Mouse (Mus musculus): Measurements from ENCODE around the gene Asb1.

DNA sequence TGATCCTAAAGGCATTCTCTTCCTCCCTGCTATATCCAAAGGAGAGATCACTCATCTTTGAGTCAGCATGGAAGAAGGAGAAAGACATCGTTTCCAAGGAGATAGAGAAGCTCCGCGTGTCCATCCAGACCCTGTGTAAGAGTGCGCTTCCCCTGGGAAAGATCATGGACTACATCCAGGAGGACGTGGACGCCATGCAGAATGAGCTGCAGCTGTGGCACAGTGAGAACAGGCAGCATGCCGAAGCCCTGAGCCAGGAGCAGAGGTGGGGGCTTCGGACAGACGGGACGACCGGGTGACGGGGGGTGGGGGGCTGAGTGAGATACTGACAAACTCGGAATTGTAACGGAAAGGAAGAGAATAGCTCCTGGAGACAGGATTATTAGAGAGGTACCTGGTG, 14.5 kb upstream of the Asb1 start:
- TF ChIP-seq POLR2A (IDR thresholded peaks at IDR 0.05; ENCODE audit: low read depth, low read length) = no peak
- TF ChIP-seq CTCF (IDR thresholded peaks at IDR 0.05; ENCODE audit: extremely low read depth, insufficient read depth, insufficient read length, insufficient replicate concordance) = no peak
